Mouse (Mus musculus): ENCODE results near the gene Crbn. TPM values are rescaled to one million over a fixed set of nuclear protein-coding genes. Genes with fewer than 3 reads are reported as not detected.

The Crbn gene
- polyA plus RNA-seq (2012; rRNA removed): 3.2 and 5.6 TPM in 2 replicates

DNA sequence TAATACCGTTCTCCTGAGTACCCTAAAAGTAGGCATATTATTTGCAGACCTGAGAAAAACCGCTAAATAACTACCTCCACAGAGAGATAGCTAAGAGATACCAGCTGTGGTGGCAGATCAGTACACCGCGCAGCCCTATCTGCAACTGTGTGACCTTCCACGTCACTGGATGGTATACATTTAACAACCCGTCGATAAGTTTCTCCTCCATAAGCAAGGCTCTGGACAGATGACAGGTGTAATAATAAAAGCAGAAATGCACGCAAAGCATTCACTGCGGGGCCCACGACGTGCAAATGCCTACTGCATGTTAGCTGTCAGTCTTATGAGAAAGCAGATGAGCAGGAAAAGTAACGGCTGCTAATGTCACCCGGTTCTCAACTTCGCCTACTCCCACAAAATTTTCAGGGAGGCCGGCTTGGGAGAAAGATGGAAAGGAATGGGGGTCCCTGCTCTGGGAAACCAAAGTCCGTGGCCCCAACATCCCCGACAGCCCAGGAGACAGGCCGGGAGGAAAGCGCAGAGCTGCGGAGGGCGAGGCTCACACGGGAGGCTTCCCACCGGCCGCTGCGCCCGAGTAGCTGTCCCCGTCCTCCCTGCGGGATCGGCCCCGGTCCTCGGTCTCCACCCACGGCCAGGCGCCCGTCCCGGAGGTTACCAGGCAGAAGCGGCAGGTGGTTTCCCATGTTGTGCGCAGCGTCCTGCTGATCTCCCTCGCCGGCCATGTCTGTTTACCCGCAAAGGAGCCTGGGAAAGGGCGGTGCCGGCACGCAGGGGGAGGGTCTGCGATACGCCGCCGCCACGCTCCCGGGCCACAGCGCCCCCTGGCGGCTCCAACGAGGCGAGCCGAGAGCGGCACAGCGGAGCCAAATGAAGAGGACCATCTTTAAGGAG, at the start of gene Crbn:
Crbn (minus strand) TSS at position 745 of the 894 bp plus-strand sequence.

DNA sequence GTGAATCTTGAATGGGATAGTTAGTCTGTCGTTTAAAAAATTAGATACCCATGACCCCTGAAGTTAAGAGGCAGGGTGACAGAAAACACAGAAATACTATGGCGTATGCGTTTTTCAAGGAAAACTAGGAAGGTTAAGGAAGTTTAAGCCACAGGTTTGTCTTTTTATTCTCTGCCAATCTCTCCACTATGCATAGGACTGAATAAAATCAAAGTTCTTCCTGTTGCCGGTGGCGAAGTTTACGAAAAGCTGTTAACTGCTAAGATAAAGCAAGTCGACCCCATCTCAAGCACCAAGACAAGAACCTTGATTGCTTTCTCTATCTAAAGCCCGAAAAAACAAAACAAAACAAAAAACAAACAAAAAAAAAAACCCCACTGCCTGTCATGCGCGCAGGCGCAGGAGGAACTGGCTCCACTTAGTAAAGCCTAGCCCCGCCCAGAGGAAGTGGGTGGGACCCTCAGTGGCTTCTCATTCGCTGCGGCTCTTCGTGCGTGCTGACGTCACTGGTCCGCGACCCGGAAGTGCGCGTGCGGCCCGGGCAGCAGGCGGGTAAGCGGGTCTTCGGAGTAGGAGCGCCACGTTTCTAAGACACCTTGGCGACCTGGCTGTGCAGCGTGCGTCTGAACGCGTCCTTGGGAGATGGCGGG, 31.1 kb downstream of the Crbn start, which contains the start of gene Trnt1:
Trnt1 (plus strand) TSS at position 481 of the 650 bp plus-strand sequence.

DNA sequence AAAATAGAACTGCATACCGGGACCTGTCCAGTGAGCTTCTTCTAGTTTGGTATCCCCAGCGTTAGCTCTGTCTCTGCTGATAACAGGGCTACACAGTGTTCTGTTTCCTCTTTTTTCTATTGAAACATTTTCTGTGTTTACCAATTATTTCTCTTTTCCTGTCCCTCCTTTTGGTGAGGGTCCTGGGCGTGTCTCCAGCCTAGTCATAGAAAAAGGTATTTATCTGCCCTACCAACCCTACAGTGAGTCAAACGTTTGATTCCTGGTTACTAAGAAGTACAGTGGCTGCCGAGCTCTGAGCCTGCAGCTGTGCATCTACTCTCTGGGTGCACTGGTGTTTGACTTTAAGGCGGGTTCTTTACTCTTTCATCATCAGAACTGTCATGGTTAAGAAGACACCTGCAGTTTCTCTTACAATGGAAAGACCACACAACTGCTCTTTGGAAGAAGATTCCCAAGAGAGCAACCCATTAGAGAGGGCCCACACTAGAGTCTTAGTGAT, 50.9 kb downstream of the Crbn start, which contains the start of gene Il5ra:
Il5ra (minus strand) TSS at position 151 of the 502 bp plus-strand sequence.

Other genes starting within 250 kb of the Crbn start
- gene Il5ra, start 51.0 kb downstream of the Crbn start, polyA plus RNA-seq (2012; rRNA removed): not detected in 2 replicates
- gene Trnt1, start 31.0 kb downstream of the Crbn start, polyA plus RNA-seq (2012; rRNA removed): 5.7 and 6.1 TPM in 2 replicates

All from colon, adult 2 months (tissue).